Mouse (Mus musculus): ENCODE data around the gene Hspbp1.

GRCm38 (mm10) chr7:4641155-4641554, 43.7 kb downstream of the Hspbp1 start:
- TF ChIP-seq POLR2A (IDR thresholded peaks at IDR 0.05; ENCODE audit: borderline replicate concordance, low read depth, low read length) (no peak), CTCF (IDR thresholded peaks at IDR 0.05; ENCODE audit: low read depth, low read length) (no peak)
